Mouse (Mus musculus): ENCODE results near the gene Pf4. TPM values are rescaled to one million over a fixed set of nuclear protein-coding genes. Genes with fewer than 3 reads are reported as not detected.
"Not testable (repeated sequence)": the region's sequence is repeated elsewhere in the genome, so short reads cannot be mapped to it uniquely, and the experiment has no call there.

Pf4 gene
- polyA plus RNA-seq, 1 experiment from 2014 or later = 164 TPM

- H3K4me3 ChIP-seq (ENCODE audit: low read depth, low read length) = peak within 1 kb of the TSS; percentile 31
- H3K36me3 ChIP-seq (ENCODE audit: insufficient read depth, low read length) = no peaks in the 10 kb centered on the region
- H3K9me3 ChIP-seq (ENCODE audit: low read length) = no peaks in the 10 kb centered on the region
- ATAC-seq = peak; percentile 89
- DNase-seq (ENCODE audit: low spot score) = peak; percentile 92
- TF ChIP-seq EP300 (IDR thresholded peaks at IDR 0.05) = peak; percentile 96
- no peak for TF ChIP-seq CTCF (IDR thresholded peaks at IDR 0.05)
- no peak within 1 kb of the TSS for H3K9ac ChIP-seq (replicated peaks; ENCODE audit: low read depth)
- H3K4me2 ChIP-seq (replicated peaks; ENCODE audit: low read depth, low read length) = peak within 1 kb of the TSS; percentile 28; the same call in 1 of the 2 replicates
- WGBS = 41% methylated on average over 5 of the region's 5 CpGs
- peak within 1 kb of the TSS; percentile 43; the same call in 1 of the 2 replicates for H3K27ac ChIP-seq (ENCODE audit: low read length)
- no peaks in the 10 kb centered on the region for H3K27me3 ChIP-seq (replicated peaks; ENCODE audit: insufficient read depth, low read length)
- peaks cover 5% of the 10 kb centered on the region for H3K4me1 ChIP-seq (ENCODE audit: insufficient read depth, low read depth, low read length)
Measured at GRCm38 (mm10) chr5:90794195-90794625, 22.0 kb downstream of the Pf4 start, which contains the start of gene Cxcl15. Gene Cxcl15, plus strand, starts transcription at chr5:90794534.

DNA sequence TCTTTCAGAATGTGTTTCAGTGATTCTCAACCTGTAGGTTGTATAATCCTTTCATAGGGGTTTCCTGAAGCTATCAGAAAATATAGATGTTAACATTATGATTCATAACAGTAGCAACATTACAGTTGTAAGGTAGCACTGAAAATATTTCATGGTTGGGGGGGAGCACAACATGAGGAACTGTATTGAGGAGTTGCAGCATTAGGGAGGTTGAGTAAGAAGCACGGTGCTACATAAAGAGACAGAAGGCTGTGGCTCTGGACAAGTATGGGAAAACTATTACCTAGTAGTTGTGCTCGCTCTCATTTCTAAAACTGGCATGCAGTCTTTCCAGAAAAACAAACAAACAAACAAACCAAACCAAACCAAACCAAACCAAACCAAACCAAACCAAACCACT, 23.2 kb downstream of the Pf4 start:
- Histone ChIP-seq H3K4me2 (replicated peaks; ENCODE audit: low read depth, low read length) (peak overlapping the region; percentile 27; the same call in 1 of the 2 replicates), H3K4me3 (ENCODE audit: low read depth, low read length) (peak overlapping the region; percentile 31; the same call in 1 of the 2 replicates)
- not testable (repeated sequence) for H3K27me3 ChIP-seq (replicated peaks; ENCODE audit: insufficient read depth, low read length); H3K4me1 ChIP-seq (ENCODE audit: insufficient read depth, low read depth, low read length); H3K9me3 ChIP-seq (ENCODE audit: low read length); ATAC-seq; DNase-seq (ENCODE audit: low spot score); H3K9ac ChIP-seq (replicated peaks; ENCODE audit: low read depth); H3K27ac ChIP-seq (ENCODE audit: low read length); H3K36me3 ChIP-seq (ENCODE audit: insufficient read depth, low read length)
- 60% methylated on average over 2 of the region's 2 CpGs for WGBS

GRCm38 (mm10) chr5:90804574-90804973, 32.3 kb downstream of the Pf4 start:
- H3K9ac ChIP-seq (replicated peaks; ENCODE audit: low read depth) = no peak overlapping the region
- no peak overlapping the region for H3K27ac ChIP-seq (ENCODE audit: low read length)
- H3K4me3 ChIP-seq (ENCODE audit: low read depth, low read length) = no peak overlapping the region
- H3K27me3 ChIP-seq (replicated peaks; ENCODE audit: insufficient read depth, low read length) = no peaks in the 10 kb centered on the region
- no peaks in the 10 kb centered on the region for H3K36me3 ChIP-seq (ENCODE audit: insufficient read depth, low read length)
- DNase-seq (ENCODE audit: low spot score) (no peak), ATAC-seq (peak; percentile 13; the same call in 1 of the 2 replicates)
- no peak for TF ChIP-seq CTCF (IDR thresholded peaks at IDR 0.05)
- TF ChIP-seq EP300 (IDR thresholded peaks at IDR 0.05) = no peak
- H3K4me1 ChIP-seq (ENCODE audit: insufficient read depth, low read depth, low read length) = no peaks in the 10 kb centered on the region
- H3K9me3 ChIP-seq (ENCODE audit: low read length) = no peaks in the 10 kb centered on the region
- no peak overlapping the region for H3K4me2 ChIP-seq (replicated peaks; ENCODE audit: low read depth, low read length)

DNA sequence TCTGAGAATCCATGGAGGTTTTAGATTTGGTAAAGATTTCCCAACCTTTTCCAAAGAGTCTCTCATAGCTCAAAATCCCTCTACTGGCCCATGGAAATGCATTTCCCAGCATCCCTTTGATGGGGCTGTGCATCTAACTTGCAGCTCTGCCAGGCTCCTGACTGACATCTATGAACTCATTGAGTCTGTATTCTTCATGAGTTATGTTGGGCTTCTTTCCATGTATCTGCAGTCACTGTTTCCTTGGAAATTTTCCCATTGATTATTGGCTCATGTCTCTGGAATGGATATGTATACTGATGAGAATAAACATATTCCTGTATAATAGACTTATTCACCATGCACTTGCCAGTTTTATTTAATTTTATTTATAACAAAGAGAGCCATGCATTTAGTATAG, 33.8 kb downstream of the Pf4 start:
- Histone ChIP-seq H3K4me1 (ENCODE audit: insufficient read depth, low read depth, low read length) (no peaks in the 10 kb centered on the region), H3K4me2 (replicated peaks; ENCODE audit: low read depth, low read length) (no peak overlapping the region), H3K9me3 (ENCODE audit: low read length) (no peaks in the 10 kb centered on the region), H3K27ac (ENCODE audit: low read length) (no peak overlapping the region), H3K4me3 (ENCODE audit: low read depth, low read length) (no peak overlapping the region), H3K36me3 (ENCODE audit: insufficient read depth, low read length) (no peaks in the 10 kb centered on the region), H3K9ac (replicated peaks; ENCODE audit: low read depth) (no peak overlapping the region), H3K27me3 (replicated peaks; ENCODE audit: insufficient read depth, low read length) (no peaks in the 10 kb centered on the region)
- TF ChIP-seq EP300 (IDR thresholded peaks at IDR 0.05) = no peak
- no peak for TF ChIP-seq CTCF (IDR thresholded peaks at IDR 0.05)
- DNase-seq (ENCODE audit: low spot score) = no peak
- peak; percentile 39; the same call in 1 of the 2 replicates for ATAC-seq

DNA sequence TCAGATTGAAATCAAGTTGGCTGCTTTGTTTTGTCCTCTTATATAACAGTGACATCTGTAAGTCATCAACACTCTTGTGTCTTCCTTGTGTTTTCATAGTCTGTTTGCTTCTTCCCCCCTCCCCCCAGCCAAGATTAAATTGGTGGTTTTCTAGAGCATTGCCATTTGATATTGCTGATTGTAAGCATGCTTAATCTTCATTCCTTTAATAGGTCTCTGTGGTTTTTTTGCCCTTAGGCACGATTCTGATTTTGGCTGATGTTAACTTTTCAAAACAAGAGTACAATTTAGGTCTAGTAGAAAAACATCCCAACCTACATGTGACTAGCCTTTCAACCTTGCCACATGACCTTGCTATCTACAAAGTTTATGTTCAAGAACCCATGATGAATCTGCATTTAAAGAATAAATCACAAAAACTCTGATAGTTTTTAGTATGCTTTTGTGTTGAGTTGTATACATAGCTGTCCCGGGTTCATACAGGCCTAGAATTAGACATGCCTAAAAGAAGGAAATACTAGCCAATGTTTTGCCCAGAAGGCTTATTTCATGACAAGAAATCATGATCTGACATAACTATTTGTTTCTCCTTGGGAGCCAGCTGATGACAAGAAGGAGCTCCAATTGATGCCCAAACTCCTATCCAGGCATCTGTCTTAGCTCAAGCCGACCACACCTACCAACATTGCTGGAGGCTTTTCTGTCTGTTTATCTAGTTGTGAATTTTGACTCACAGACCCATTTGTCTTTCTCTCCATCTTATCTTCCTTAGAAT, 35.1 kb downstream of the Pf4 start:
- no peaks in the 10 kb centered on the region for H3K27me3 ChIP-seq (replicated peaks; ENCODE audit: insufficient read depth, low read length)
- ATAC-seq = no peak

DNA sequence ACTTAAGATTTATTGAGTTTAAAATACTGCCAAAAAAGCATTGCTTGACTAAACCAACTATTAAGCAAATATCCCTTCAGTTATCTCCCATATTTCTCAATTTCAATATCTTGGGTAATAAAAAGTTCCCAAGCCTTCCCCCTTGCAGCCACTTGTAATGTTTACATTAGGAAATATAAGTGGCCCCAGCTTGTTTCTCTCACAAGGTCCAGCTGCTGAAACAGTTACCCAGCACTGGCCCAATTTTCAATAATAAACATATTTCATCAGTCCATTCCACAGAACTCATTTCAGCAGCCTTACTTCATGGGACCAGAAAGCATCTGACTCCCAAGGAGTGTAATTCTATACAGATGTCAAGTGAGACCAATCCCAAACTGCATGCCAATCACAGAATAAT, 47.5 kb downstream of the Pf4 start:
- Histone ChIP-seq H3K4me2 (replicated peaks; ENCODE audit: low read depth, low read length) (no peak overlapping the region), H3K36me3 (ENCODE audit: insufficient read depth, low read length) (no peaks in the 10 kb centered on the region), H3K27me3 (replicated peaks; ENCODE audit: insufficient read depth, low read length) (no peaks in the 10 kb centered on the region), H3K4me1 (ENCODE audit: insufficient read depth, low read depth, low read length) (no peaks in the 10 kb centered on the region), H3K27ac (ENCODE audit: low read length) (no peak overlapping the region), H3K9me3 (ENCODE audit: low read length) (no peaks in the 10 kb centered on the region), H3K9ac (replicated peaks; ENCODE audit: low read depth) (no peak overlapping the region), H3K4me3 (ENCODE audit: low read depth, low read length) (no peak overlapping the region)
- peak; percentile 69; the same call in 1 of the 2 replicates for TF ChIP-seq EP300 (IDR thresholded peaks at IDR 0.05)
- no peak for TF ChIP-seq CTCF (IDR thresholded peaks at IDR 0.05)
- ATAC-seq (peak; percentile 87), DNase-seq (ENCODE audit: low spot score) (peak; percentile 90)

More for the DNA sequence above, 35.1 kb downstream of the Pf4 start:
- no peak overlapping the region for H3K4me2 ChIP-seq (replicated peaks; ENCODE audit: low read depth, low read length)
- H3K27ac ChIP-seq (ENCODE audit: low read length) = no peak overlapping the region
- WGBS = 70% methylated on average over 3 of the region's 3 CpGs
- H3K4me3 ChIP-seq (ENCODE audit: low read depth, low read length) = no peak overlapping the region
- H3K4me1 ChIP-seq (ENCODE audit: insufficient read depth, low read depth, low read length) = no peaks in the 10 kb centered on the region
- H3K9me3 ChIP-seq (ENCODE audit: low read length) = no peaks in the 10 kb centered on the region
- no peaks in the 10 kb centered on the region for H3K36me3 ChIP-seq (ENCODE audit: insufficient read depth, low read length)
- DNase-seq (ENCODE audit: low spot score) = no peak
- no peak overlapping the region for H3K9ac ChIP-seq (replicated peaks; ENCODE audit: low read depth)
- TF ChIP-seq EP300 (IDR thresholded peaks at IDR 0.05) (no peak), CTCF (IDR thresholded peaks at IDR 0.05) (no peak)

Small RNA genes within 50 kb of the gene (microRNA-seq; reads per million reads assigned to microRNA genes)
- gene Gm24322 = not detected

Other genes starting within 250 kb of the Pf4 start
- gene 5830473C10Rik, start 211.3 kb upstream of the Pf4 start, polyA plus RNA-seq (2015; fragmentation: Nextera tagmentation; extraction: Ambion mirVana) = not detected in 2 replicates
- gene Rassf6, start 131.8 kb upstream of the Pf4 start, polyA plus RNA-seq (2015; fragmentation: Nextera tagmentation; extraction: Ambion mirVana) = 6.8 and 8.6 TPM in 2 replicates
- 0.26 and 9.8 TPM in 2 replicates for gene Cxcl5, start 13.1 kb upstream of the Pf4 start, polyA plus RNA-seq (2015; fragmentation: Nextera tagmentation; extraction: Ambion mirVana)
- 15.6 and 18.3 TPM in 2 replicates for gene Ppbp, start 3.9 kb upstream of the Pf4 start, polyA plus RNA-seq (2015; fragmentation: Nextera tagmentation; extraction: Ambion mirVana)
- 0.42 and 2.5 TPM in 2 replicates for gene Cxcl3, start 13.7 kb downstream of the Pf4 start, polyA plus RNA-seq (2015; fragmentation: Nextera tagmentation; extraction: Ambion mirVana)
- 546 and 609 TPM in 2 replicates for gene Cxcl15, start 22.1 kb downstream of the Pf4 start, polyA plus RNA-seq (2015; fragmentation: Nextera tagmentation; extraction: Ambion mirVana)
- gene Cxcl1, start 118.8 kb downstream of the Pf4 start, polyA plus RNA-seq (2015; fragmentation: Nextera tagmentation; extraction: Ambion mirVana) = 2.1 and 30.8 TPM in 2 replicates
- 0.35 and 8.9 TPM in 2 replicates for gene Cxcl2, start 131.4 kb downstream of the Pf4 start, polyA plus RNA-seq (2015; fragmentation: Nextera tagmentation; extraction: Ambion mirVana)
- gene Mthfd2l, start 158.7 kb downstream of the Pf4 start, polyA plus RNA-seq (2015; fragmentation: Nextera tagmentation; extraction: Ambion mirVana) = 39.2 and 41.0 TPM in 2 replicates

Data from lung, postnatal 0 days (tissue).